Mouse (Mus musculus) embryo, embryonic 9.5 days (tissue): ENCODE results near the gene Tnfrsf26.
"Not testable (repeated sequence)": the region's sequence is repeated elsewhere in the genome, so short reads cannot be mapped to it uniquely, and the experiment has no call there.

Experiments
- DNase-seq: peaks from one replicate; pipeline ENCODE4 v3.0.0-alpha.2; 2017; ENCODE audit errors: extremely low spot score

The Tnfrsf26 gene

DNA sequence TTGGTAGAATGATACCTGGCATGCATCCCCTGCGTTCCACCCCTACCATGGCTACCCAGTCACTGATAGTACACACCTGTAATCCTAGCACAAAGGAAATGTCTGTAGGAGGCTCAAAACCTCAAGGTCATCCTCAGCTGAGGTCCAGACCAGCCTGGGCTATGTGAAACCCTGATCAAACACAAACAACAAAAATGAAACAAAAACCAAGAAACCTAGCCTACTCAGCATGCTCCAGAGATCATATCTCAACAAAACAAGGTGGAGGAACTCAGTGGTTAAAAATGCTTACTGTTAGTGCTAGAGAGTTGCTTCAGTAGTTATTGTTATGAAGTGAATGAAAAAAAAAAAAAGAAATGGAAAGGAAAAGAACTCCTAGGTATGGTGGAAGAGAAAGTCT lies at the start of gene Tnfrsf26:
Tnfrsf26 (minus strand) TSS at position 183 of the 400 bp plus-strand sequence.
- DNase-seq: no peak

DNA sequence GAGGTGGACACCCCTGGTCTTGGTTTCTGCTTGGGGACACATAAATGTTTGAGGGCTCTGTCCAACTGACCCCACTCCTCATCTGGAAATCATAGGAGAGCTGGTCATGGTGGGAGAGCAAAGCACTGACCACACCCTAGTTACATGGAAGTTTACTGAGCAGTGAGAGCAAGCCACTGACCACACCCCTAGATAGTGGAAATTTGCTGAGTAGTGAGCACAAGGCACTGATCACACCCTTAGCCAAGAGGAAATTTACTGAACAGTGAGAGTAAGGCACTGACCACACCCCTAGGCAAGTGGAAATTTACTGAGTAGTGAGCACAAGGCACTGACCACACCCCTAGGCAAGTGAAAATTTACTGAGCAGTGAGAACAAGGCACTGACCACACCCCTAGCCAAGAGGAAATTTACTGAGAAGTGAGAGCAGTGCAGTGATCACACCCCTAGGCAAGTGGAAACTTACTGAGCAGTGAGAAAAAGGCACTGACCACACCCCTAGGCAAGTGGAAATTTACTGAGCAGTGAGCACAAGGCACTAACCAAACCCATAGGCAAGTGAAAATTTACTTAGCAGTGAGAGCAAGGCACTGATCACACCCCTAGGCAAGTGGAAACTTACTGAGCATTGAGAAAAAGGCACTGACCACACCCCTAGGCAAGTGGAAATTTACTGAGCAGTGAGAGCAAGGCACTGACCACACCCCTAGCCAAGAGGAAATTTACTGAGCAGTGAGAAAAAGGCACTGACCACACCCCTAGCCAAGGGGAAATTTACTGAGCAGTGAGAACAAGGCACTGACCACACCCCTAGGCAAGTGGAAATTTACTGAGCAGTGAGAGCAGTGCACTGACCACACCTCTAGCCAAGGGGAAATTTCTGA lies 38.1 kb upstream of the Tnfrsf26 start:
- no peak for DNase-seq

GRCm38 (mm10) chr7:143663470-143663869 lies 34.9 kb upstream of the Tnfrsf26 start:
- DNase-seq: no peak

GRCm38 (mm10) chr7:143660797-143661196 lies 32.3 kb upstream of the Tnfrsf26 start:
- DNase-seq: no peak

- not testable (repeated sequence) for DNase-seq
These were observed 21.3 kb upstream of the Tnfrsf26 start for GRCm38 (mm10) chr7:143649769-143650346.

DNA sequence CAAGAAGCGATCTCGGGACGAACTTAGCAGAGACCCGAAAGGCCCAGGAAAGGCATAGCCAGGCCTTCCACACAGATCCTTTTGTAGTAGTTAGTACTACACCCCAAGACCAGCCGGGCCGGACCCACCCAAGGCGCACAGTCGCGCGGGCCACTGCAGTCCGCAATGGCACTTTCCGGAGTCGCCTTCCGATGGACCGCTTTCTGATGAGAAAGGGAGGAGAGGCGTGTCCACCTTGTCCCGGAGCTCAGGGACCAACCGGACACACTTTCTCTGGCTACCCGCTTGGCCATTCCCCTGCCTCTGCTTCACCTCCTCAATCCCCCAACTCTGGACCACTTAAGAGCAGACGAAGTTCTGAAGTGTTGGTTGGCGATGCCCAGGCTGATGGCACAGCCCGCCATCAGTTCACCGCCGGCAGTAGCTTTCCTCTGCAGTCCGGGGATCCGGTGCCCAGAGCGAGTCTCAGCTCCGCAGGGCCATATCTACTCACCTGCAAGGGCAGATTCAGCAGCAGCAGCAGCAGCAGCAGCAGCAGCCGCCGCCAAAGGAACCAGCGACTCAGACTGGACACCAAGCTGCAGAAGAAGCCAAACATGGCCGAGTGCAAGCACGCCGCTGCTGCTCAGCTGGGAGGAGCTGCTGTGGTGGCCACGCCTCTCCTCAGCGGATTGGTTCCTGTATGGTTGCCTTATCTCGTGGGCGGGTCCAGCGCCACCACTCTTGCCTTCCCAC lies 20.7 kb upstream of the Tnfrsf26 start, which contains the start of gene Tnfrsf22:
Tnfrsf22 (minus strand) TSS at position 628 of the 735 bp plus-strand sequence.
- peak; percentile 80 for DNase-seq

DNA sequence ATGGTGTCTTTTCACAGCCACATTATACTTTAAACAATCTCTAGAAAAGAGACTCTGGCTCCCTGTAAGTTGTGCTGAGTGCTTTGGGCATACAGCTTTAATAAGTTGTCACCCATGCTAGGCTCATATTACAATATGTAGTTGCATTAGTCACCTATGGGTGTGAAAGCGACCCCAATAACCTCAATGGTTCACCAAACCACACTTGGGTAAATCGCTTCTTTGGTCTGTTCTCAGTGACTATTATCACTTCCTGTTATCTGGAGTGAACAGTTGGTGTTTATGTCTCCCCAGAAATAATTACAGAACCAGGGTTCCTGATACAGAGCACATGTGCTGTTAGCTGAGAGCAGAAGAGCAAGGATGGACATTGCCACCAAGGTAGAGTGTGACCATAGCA lies 15.4 kb upstream of the Tnfrsf26 start:
- DNase-seq: not testable (repeated sequence)

- no peak for DNase-seq
These were observed 8.2 kb upstream of the Tnfrsf26 start for GRCm38 (mm10) chr7:143636674-143637073.

GRCm38 (mm10) chr7:143631503-143631902 lies 3.0 kb upstream of the Tnfrsf26 start:
- no peak for DNase-seq

DNA sequence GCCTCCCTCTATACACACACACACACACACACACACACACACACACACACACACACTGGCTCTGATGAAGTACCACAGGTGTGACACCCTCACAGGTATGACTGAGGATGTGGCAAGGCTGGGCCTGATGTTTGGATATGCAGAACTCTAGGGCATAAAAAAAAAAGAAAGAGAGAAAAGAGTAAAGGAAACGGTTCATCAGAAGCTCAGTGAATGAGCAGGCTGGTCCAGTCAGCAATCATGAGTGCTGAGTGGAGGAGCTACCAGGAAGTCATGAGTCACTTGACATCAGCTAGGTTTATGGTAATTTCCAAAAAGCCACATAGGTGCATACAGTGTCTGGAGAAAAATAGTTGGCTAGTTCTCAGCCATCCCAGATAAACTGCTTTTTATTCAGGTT lies 979 bp upstream of the Tnfrsf26 start:
- DNase-seq: no peak

- DNase-seq: no peak
These were observed 801 bp downstream of the Tnfrsf26 start for GRCm38 (mm10) chr7:143627555-143628286.

- DNase-seq: no peak
These were observed 2.3 kb downstream of the Tnfrsf26 start for GRCm38 (mm10) chr7:143626178-143626577.

DNA sequence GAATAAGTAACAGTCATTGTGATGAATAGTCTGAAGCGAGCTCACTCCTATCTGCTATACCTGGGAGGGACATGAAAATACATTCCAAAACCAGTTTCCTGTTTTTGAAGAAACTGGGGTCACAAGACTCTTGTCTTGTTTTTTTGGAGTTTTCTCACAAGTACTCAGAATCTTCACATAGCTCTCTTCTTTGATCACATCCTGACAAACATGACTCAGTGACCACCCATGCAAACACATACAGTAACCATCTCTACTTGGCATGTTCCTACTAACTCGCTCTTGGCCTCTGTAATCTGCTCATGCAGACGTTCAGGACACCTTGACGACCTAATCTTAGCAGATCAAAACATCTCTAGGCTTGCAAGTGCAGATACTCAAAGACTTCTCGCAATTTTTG lies 3.4 kb downstream of the Tnfrsf26 start:
- DNase-seq: no peak

GRCm38 (mm10) chr7:143624561-143624960 lies 4.0 kb downstream of the Tnfrsf26 start:
- no peak for DNase-seq

- DNase-seq: no peak
These were observed 7.6 kb downstream of the Tnfrsf26 start for GRCm38 (mm10) chr7:143620951-143621350.

GRCm38 (mm10) chr7:143614404-143615135 lies 14.0 kb downstream of the Tnfrsf26 start:
- no peak for DNase-seq

- DNase-seq: no peak
These were observed 16.3 kb downstream of the Tnfrsf26 start for GRCm38 (mm10) chr7:143612215-143612614.

GRCm38 (mm10) chr7:143605321-143605720 lies 23.2 kb downstream of the Tnfrsf26 start:
- DNase-seq: no peak

DNA sequence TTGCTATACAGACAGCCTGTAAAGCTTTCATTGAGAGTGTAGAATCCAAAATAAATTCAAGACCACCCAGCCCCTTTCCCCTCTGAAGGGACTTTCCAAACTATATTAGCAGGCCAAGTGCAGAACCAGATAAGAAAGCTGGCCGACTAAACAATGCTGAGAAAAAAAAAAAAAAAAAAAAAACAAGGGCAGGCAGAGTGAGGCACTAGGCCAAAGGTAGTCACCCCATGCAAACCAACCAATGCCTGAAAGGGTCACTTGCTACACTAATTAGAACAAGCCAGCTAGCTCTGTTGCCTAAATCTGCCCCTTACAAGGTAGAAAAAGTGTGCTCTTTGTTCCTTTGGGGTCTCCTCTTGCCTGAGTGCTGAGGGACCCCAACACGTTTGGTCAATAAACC lies 23.6 kb downstream of the Tnfrsf26 start:
- no peak for DNase-seq

GRCm38 (mm10) chr7:143601705-143602104 lies 26.8 kb downstream of the Tnfrsf26 start:
- no peak for DNase-seq

GRCm38 (mm10) chr7:143600231-143600740 lies 28.2 kb downstream of the Tnfrsf26 start:
- DNase-seq: no peak
